Mouse (Mus musculus) lung, embryonic 14.5 days (tissue): ENCODE measurements around the gene Bcas3. TPM values are rescaled to one million over a fixed set of nuclear protein-coding genes. Genes with fewer than 3 reads are reported as not detected.

Experiments
- ATAC-seq: fragments of 200-750 bp; cut with Nextera tagmentation; 2 replicates; pipeline ENCODE4 v1.8.0; 2017; ENCODE audit warnings: mild to moderate bottlenecking, moderate TSS enrichment, moderate library complexity; ENCODE audit not compliant: insufficient read depth
- DNase-seq: peaks from one replicate; pipeline ENCODE4 v3.0.0-alpha.2; 2015
- H3K27ac ChIP-seq: fragments of 300-500 bp; sonication (generic); 2 replicates; pipeline ENCODE4 v1.5.1; 2014; ENCODE audit warnings: low read depth, mild to moderate bottlenecking, moderate library complexity
- H3K27me3 ChIP-seq: fragments of 300-500 bp; sonication (generic); 2 replicates; pipeline ENCODE4 v1.6.1; 2014; ENCODE audit warnings: low read length, control low read depth; ENCODE audit not compliant: insufficient read depth
- H3K36me3 ChIP-seq: fragments of 300-500 bp; sonication (generic); 2 replicates; pipeline ENCODE4 v1.6.1; 2014; ENCODE audit warnings: control low read depth; ENCODE audit not compliant: insufficient read depth
- H3K4me1 ChIP-seq: fragments of 300-500 bp; sonication (generic); 2 replicates; pipeline ENCODE4 v1.6.1; 2014; ENCODE audit warnings: antibody characterized with exemption, control low read depth; ENCODE audit not compliant: insufficient read depth
- H3K4me2 ChIP-seq: fragments of 300-500 bp; sonication (generic); 2 replicates; pipeline ENCODE4 v1.6.1; 2014; ENCODE audit warnings: mild to moderate bottlenecking
- H3K4me3 ChIP-seq: fragments of 300-500 bp; sonication (generic); 2 replicates; pipeline ENCODE4 v1.5.1; 2014; ENCODE audit warnings: low read depth, low read length
- H3K9ac ChIP-seq: fragments of 300-500 bp; sonication (generic); 2 replicates; pipeline ENCODE4 v1.6.1; 2014
- H3K9me3 ChIP-seq: fragments of 300-500 bp; sonication (generic); 2 replicates; pipeline ENCODE4 v1.6.1; 2016; ENCODE audit warnings: low read depth, low read length, control low read depth
- CTCF ChIP-seq: IDR thresholded peaks from 2 replicates; pipeline ENCODE4 v1.5.1; 2016; ENCODE audit warnings: antibody characterized with exemption, low read depth
- WGBS: fragments of 180-500 bp; shearing (Covaris S2); extraction: QIAGEN DNeasy Blood & Tissue Kit; methylation state at CpG from one replicate; pipeline ENCODE4 v1.1.7; 2014; 5-methylcytosine and 5-hydroxymethylcytosine counted together
- polyA plus RNA-seq: library from polyadenylated mRNA; unstranded; fragments of >200 nt; fragmentation: Nextera tagmentation; extraction: Ambion mirVana; gene quantifications from 2 replicates; pipeline ENCODE4 v1.2.1, GENCODE M21; 2014

Gene Bcas3
- polyA plus RNA-seq, 1 experiment from 2014 or later, result 35.0 TPM

- H3K4me1 ChIP-seq, result peaks cover 43% of the 10 kb centered on the region
- no peak overlapping the region for H3K4me3 ChIP-seq
- H3K27ac ChIP-seq, result peak overlapping the region; percentile 72
- DNase-seq (peak; percentile 85), ATAC-seq (peak; percentile 36)
- WGBS, result 25% methylated on average over 3 of the region's 3 CpGs
- H3K9ac ChIP-seq, result no peak overlapping the region
- TF ChIP-seq CTCF, result peak; percentile 64
- H3K27me3 ChIP-seq, result no peaks in the 10 kb centered on the region
- no peaks in the 10 kb centered on the region for H3K9me3 ChIP-seq
- no peak overlapping the region for H3K4me2 ChIP-seq
- no peaks in the 10 kb centered on the region for H3K36me3 ChIP-seq
These were observed 380.6 kb downstream of the Bcas3 start for GRCm38 (mm10) chr11:85733577-85733976.

- H3K9ac ChIP-seq, result no peak overlapping the region
- DNase-seq, result peak; percentile 61
- no peaks in the 10 kb centered on the region for H3K27me3 ChIP-seq
- ATAC-seq, result no peak
- peak overlapping the region; percentile 72 for H3K27ac ChIP-seq
- H3K4me1 ChIP-seq, result peaks cover 53% of the 10 kb centered on the region
- WGBS, result 27% methylated on average over 7 of the region's 7 CpGs
- H3K9me3 ChIP-seq, result no peaks in the 10 kb centered on the region
- H3K4me2 ChIP-seq, result no peak overlapping the region
- no peak for TF ChIP-seq CTCF
- no peak overlapping the region for H3K4me3 ChIP-seq
- H3K36me3 ChIP-seq, result no peaks in the 10 kb centered on the region
These were observed 381.6 kb downstream of the Bcas3 start for GRCm38 (mm10) chr11:85734317-85735211.

GRCm38 (mm10) chr11:85737227-85737626 lies 384.3 kb downstream of the Bcas3 start:
- peak; percentile 84 for DNase-seq
- WGBS, result 15% methylated on average over 9 of the region's 9 CpGs
- Histone ChIP-seq H3K4me2 (no peak overlapping the region), H3K36me3 (no peaks in the 10 kb centered on the region), H3K9ac (no peak overlapping the region), H3K27ac (peak overlapping the region; percentile 92), H3K27me3 (no peaks in the 10 kb centered on the region), H3K4me3 (no peak overlapping the region), H3K9me3 (no peaks in the 10 kb centered on the region), H3K4me1 (peaks cover 65% of the 10 kb centered on the region)
- ATAC-seq, result peak; percentile 45
- no peak for TF ChIP-seq CTCF

GRCm38 (mm10) chr11:85737893-85738292 lies 384.9 kb downstream of the Bcas3 start:
- Histone ChIP-seq H3K9ac (no peak overlapping the region), H3K4me2 (peak overlapping the region; percentile 7; the same call in 1 of the 2 replicates), H3K9me3 (no peaks in the 10 kb centered on the region), H3K4me3 (no peak overlapping the region), H3K27ac (peak overlapping the region; percentile 92), H3K36me3 (no peaks in the 10 kb centered on the region), H3K4me1 (peaks cover 62% of the 10 kb centered on the region), H3K27me3 (no peaks in the 10 kb centered on the region)
- ATAC-seq (no peak), DNase-seq (peak; percentile 58)
- 33% methylated on average over 3 of the region's 3 CpGs for WGBS
- no peak for TF ChIP-seq CTCF

GRCm38 (mm10) chr11:85738585-85738984 lies 385.6 kb downstream of the Bcas3 start:
- DNase-seq, result no peak
- Histone ChIP-seq H3K4me1 (peaks cover 59% of the 10 kb centered on the region), H3K9me3 (no peaks in the 10 kb centered on the region), H3K27ac (peak overlapping the region; percentile 92), H3K4me3 (no peak overlapping the region), H3K9ac (no peak overlapping the region), H3K36me3 (no peaks in the 10 kb centered on the region), H3K27me3 (no peaks in the 10 kb centered on the region), H3K4me2 (no peak overlapping the region; the same call in 1 of the 2 replicates)
- ATAC-seq, result no peak
- WGBS, result 26% methylated on average over 5 of the region's 5 CpGs
- no peak for TF ChIP-seq CTCF

GRCm38 (mm10) chr11:85739266-85739977 lies 386.5 kb downstream of the Bcas3 start:
- Histone ChIP-seq H3K27ac (peak overlapping the region; percentile 92), H3K9me3 (no peaks in the 10 kb centered on the region), H3K4me3 (no peak overlapping the region), H3K9ac (0 out of 2 replicates have a peak overlapping the region, but pooled peaks have one; percentile 5), H3K27me3 (no peaks in the 10 kb centered on the region), H3K4me2 (peak overlapping the region; percentile 20), H3K4me1 (peaks cover 50% of the 10 kb centered on the region), H3K36me3 (no peaks in the 10 kb centered on the region)
- ATAC-seq, result peak; percentile 73
- WGBS, result 13% methylated on average over 6 of the region's 6 CpGs
- TF ChIP-seq CTCF, result no peak
- DNase-seq, result peak; percentile 91

GRCm38 (mm10) chr11:85746373-85746772 lies 393.4 kb downstream of the Bcas3 start:
- Histone ChIP-seq H3K36me3 (no peaks in the 10 kb centered on the region), H3K4me1 (peaks cover 3% of the 10 kb centered on the region; the same call in 1 of the 2 replicates), H3K27me3 (no peaks in the 10 kb centered on the region), H3K27ac (peak overlapping the region; percentile 40), H3K4me2 (no peak overlapping the region), H3K9me3 (no peaks in the 10 kb centered on the region), H3K4me3 (no peak overlapping the region), H3K9ac (no peak overlapping the region)
- no peak for TF ChIP-seq CTCF
- 54% methylated on average over 7 of the region's 7 CpGs for WGBS
- ATAC-seq, result no peak
- peak; percentile 54 for DNase-seq
